Mouse (Mus musculus) c-Kit-positive CD71-positive TER-119-negative erythroid progenitor cells, embryonic 14.5 days (primary cell): Measurements from ENCODE around the gene Diablo.

ENCODE experiments used
- DNase-seq: peaks from one replicate; pipeline ENCODE4 v3.0.0-alpha.2; 2013; ENCODE audit warnings: low read depth

The Diablo gene

GRCm38 (mm10) chr5:123501973-123502372, 22.0 kb downstream of the Diablo start:
- DNase-seq = no peak

- DNase-seq = no peak
Observed at GRCm38 (mm10) chr5:123499717-123500116, 24.3 kb downstream of the Diablo start.

- no peak for DNase-seq
Observed at GRCm38 (mm10) chr5:123489935-123490334, 34.0 kb downstream of the Diablo start.

- DNase-seq = no peak
Observed at GRCm38 (mm10) chr5:123489112-123489785, 34.7 kb downstream of the Diablo start, which contains the start of the genes Lrrc43 and Il31. Gene Lrrc43 (plus strand): TSS chr5:123489305. Gene Il31 (minus strand): TSS chr5:123489489.

GRCm38 (mm10) chr5:123487659-123488395, 36.1 kb downstream of the Diablo start:
- DNase-seq = no peak

- no peak for DNase-seq
Observed at GRCm38 (mm10) chr5:123473817-123474216, 50.2 kb downstream of the Diablo start.

- DNase-seq = no peak
Observed at GRCm38 (mm10) chr5:123470784-123471400, 53.1 kb downstream of the Diablo start.

- no peak for DNase-seq
Observed at GRCm38 (mm10) chr5:123464638-123465037, 59.3 kb downstream of the Diablo start.

GRCm38 (mm10) chr5:123461420-123461819, 62.6 kb downstream of the Diablo start:
- DNase-seq = no peak
